Mouse (Mus musculus): Measurements from ENCODE around the gene Gstm4. TPM values are rescaled to one million over a fixed set of nuclear protein-coding genes. Genes with fewer than 3 reads are reported as not detected.
"Not testable (repeated sequence)": the region's sequence is repeated elsewhere in the genome, so short reads cannot be mapped to it uniquely, and the experiment has no call there.

The Gstm4 gene
- polyA plus RNA-seq, 1 experiment from 2014 or later = 16.7 TPM

DNA sequence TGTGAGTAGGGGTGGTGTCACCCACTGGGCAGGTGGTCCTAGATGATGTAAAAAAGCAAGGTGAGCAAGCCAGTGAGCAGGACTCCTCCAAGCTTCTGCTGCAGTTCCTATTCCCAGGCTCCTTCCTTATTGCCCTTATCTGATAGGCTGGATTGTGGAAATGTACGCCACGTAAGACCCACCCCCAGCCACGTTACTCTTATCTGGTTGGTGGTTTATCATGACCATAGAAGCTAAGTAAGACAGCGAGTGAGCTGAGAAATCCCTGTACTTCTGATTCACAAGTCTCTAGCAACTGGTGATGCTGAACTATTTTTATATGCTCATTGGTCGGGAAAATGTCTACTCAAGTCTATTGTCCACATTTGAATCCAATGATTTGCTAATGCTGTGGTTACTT lies 18.6 kb downstream of the Gstm4 start:
- Histone ChIP-seq H3K27ac (no peak overlapping the region), H3K9ac (no peak overlapping the region), H3K4me2 (no peak overlapping the region), H3K27me3 (no peaks in the 10 kb centered on the region), H3K4me3 (no peak overlapping the region), H3K4me1 (no peaks in the 10 kb centered on the region), H3K9me3 (no peaks in the 10 kb centered on the region), H3K36me3 (no peaks in the 10 kb centered on the region)
- WGBS = 62% methylated on average over 5 of the region's 5 CpGs
- ATAC-seq (ENCODE audit: borderline replicate concordance, extremely low read depth, low FRiP score, low TSS enrichment) = no peak

DNA sequence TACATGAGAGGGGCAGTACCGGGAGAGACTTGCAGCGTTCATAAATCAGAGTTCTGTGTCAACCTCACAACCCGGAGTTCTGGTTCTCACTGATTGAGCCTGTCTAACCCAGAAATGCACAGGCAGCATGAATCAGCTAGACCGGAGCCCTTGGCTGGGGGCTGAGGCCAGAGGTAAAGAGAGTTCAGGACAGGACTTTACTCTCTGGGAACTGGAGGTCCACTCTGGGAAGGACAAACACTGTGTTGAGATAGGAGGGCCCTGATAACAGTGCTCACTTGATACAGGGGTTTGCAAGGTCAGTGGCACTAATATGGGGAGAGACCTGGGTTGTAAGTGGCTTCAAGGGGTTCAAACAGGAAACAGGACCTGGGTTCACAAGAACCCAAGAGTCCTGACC lies 19.4 kb downstream of the Gstm4 start:
- Histone ChIP-seq H3K4me2 (no peak overlapping the region), H3K36me3 (no peaks in the 10 kb centered on the region), H3K9me3 (no peaks in the 10 kb centered on the region), H3K4me3 (no peak overlapping the region), H3K9ac (no peak overlapping the region), H3K4me1 (no peaks in the 10 kb centered on the region), H3K27ac (no peak overlapping the region), H3K27me3 (no peaks in the 10 kb centered on the region)
- no peak for ATAC-seq (ENCODE audit: borderline replicate concordance, extremely low read depth, low FRiP score, low TSS enrichment)
- WGBS = 55% methylated on average over 4 of the region's 4 CpGs

DNA sequence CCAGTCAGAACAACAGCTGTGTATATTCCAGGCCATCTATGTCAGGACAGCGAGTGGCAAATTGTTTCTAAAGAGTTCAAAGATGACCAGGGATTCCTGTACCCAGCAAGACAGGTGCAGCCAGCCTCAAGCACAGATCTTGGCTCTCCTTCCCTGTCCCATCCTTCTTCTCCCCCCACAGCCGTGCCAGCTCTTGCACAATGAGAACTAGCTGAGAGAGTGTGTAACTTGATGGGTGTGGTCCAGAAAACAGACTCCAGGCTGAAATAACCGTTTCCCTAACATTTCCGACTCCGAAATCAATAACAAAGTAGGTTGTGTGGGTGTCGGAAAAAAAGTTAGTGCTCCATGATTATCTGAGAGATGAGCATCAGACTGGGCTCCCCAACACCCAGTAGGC lies 22.0 kb downstream of the Gstm4 start:
- H3K4me3 ChIP-seq = no peak overlapping the region
- no peaks in the 10 kb centered on the region for H3K9me3 ChIP-seq
- 69% methylated on average over 6 of the region's 6 CpGs for WGBS
- no peak overlapping the region for H3K4me2 ChIP-seq
- H3K36me3 ChIP-seq = no peaks in the 10 kb centered on the region
- peaks cover 5% of the 10 kb centered on the region; the same call in 1 of the 2 replicates for H3K4me1 ChIP-seq
- ATAC-seq (ENCODE audit: borderline replicate concordance, extremely low read depth, low FRiP score, low TSS enrichment) = no peak
- no peak overlapping the region for H3K27ac ChIP-seq
- H3K27me3 ChIP-seq = no peaks in the 10 kb centered on the region
- no peak overlapping the region for H3K9ac ChIP-seq

- not testable (repeated sequence) for H3K4me2 ChIP-seq; H3K9me3 ChIP-seq; H3K4me3 ChIP-seq; ATAC-seq (ENCODE audit: borderline replicate concordance, extremely low read depth, low FRiP score, low TSS enrichment); H3K27me3 ChIP-seq; H3K27ac ChIP-seq; H3K4me1 ChIP-seq; H3K36me3 ChIP-seq; H3K9ac ChIP-seq
- WGBS = 73% methylated on average over 11 of the region's 11 CpGs
Observed at GRCm38 (mm10) chr3:108020351-108021022, 24.2 kb downstream of the Gstm4 start.

- H3K4me1 ChIP-seq; H3K36me3 ChIP-seq; H3K9me3 ChIP-seq; H3K27ac ChIP-seq; H3K9ac ChIP-seq; H3K4me2 ChIP-seq; ATAC-seq (ENCODE audit: borderline replicate concordance, extremely low read depth, low FRiP score, low TSS enrichment); H3K27me3 ChIP-seq; H3K4me3 ChIP-seq: not testable (repeated sequence)
- 61% methylated on average over 3 of the region's 3 CpGs for WGBS
Observed at GRCm38 (mm10) chr3:108019226-108019625, 25.5 kb downstream of the Gstm4 start.

DNA sequence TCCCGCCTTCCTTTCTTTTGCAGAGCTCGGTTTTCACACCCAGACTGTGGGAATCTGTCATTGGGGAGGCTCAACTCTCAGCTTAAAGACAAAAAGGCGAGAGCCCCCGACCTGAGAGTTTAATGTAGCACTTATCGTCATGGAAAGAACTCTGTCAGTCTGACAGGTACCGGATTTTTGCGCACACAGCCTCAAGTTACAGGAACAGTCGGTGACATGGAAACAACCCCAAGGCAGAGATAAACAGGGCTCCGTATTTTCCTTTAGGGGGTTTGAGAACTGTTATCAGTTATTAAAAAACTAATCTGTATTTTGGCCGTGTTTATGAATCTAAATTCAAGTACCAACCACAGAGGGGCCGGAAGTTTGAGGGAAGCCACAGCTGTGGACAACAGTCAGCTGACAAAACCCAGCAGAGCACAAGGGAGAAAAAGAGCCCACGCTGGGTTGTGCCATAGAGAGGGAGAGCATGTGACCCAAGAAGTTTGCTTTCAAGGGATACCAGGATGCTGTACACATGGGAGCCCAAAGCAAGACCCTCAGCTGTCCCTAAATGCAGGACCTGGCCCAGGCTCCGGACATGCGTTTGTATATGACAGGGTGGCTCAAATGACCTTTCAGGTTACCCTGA lies 26.4 kb downstream of the Gstm4 start:
- peak overlapping the region; percentile 77 for H3K4me2 ChIP-seq
- H3K36me3 ChIP-seq = no peaks in the 10 kb centered on the region
- peak overlapping the region; percentile 36 for H3K9ac ChIP-seq
- peak overlapping the region; percentile 92 for H3K27ac ChIP-seq
- 15% methylated on average over 14 of the region's 14 CpGs for WGBS
- ATAC-seq (ENCODE audit: borderline replicate concordance, extremely low read depth, low FRiP score, low TSS enrichment) = peak; percentile 20; the same call in 1 of the 2 replicates
- H3K9me3 ChIP-seq = no peaks in the 10 kb centered on the region
- peaks cover 9% of the 10 kb centered on the region; the same call in 1 of the 2 replicates for H3K4me1 ChIP-seq
- H3K27me3 ChIP-seq = no peaks in the 10 kb centered on the region
- peak overlapping the region; percentile 42 for H3K4me3 ChIP-seq

DNA sequence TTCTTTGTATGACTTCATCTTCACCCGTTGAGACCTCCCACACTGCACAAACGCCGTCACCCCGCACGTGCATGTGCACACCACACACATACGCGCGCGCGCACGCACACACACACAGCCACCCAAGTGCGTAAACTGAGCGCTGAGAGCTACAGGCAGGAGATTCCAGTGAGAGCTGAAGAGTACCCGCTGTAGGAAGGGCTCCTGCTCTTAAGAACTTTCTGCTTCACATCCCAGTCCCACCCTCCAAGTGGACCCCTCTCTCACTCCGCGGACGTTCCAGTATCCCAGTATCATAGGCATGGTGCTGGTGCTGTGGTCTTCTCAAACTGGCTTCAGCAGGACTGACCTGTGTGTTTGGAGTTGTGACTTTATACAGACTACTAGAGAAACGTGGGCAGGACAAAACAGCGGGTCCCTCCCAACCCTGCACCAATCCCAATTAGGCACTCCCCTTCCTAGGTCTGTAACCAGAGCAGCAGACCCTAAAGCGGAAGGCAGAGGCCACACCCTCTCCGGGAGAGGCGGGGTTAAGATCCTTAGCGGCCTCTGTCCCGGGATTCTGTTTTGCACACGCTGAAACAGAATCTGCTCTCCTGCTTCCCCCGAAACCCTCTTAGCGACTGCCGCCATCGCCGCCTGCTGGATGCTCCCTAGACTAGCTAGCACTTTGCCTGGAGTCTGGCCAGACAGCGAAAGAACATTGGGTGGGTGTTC lies 27.1 kb downstream of the Gstm4 start, which contains the start of gene Gstm1:
Gene Gstm1, minus strand, starts transcription at position 501 of the 717 bp plus-strand sequence.
- peak within 1 kb of the TSS; percentile 92 for H3K27ac ChIP-seq
- H3K9me3 ChIP-seq = no peaks in the 10 kb centered on the region
- no peaks in the 10 kb centered on the region for H3K27me3 ChIP-seq
- no peaks in the 10 kb centered on the region for H3K36me3 ChIP-seq
- peak within 1 kb of the TSS; percentile 77 for H3K4me2 ChIP-seq
- H3K4me3 ChIP-seq = peak within 1 kb of the TSS; percentile 42
- H3K4me1 ChIP-seq = peaks cover 9% of the 10 kb centered on the region; the same call in 1 of the 2 replicates
- peak; percentile 99 for ATAC-seq (ENCODE audit: borderline replicate concordance, extremely low read depth, low FRiP score, low TSS enrichment)
- H3K9ac ChIP-seq = peak within 1 kb of the TSS; percentile 36
- WGBS = under 1% methylated on average over 31 of the region's 31 CpGs

- H3K4me3 ChIP-seq; H3K4me2 ChIP-seq; H3K27me3 ChIP-seq; H3K36me3 ChIP-seq; H3K9ac ChIP-seq; H3K27ac ChIP-seq; H3K9me3 ChIP-seq; ATAC-seq (ENCODE audit: borderline replicate concordance, extremely low read depth, low FRiP score, low TSS enrichment); H3K4me1 ChIP-seq: not testable (repeated sequence)
- 80% methylated on average over 5 of the region's 5 CpGs for WGBS
Observed at GRCm38 (mm10) chr3:108016468-108016867, 28.2 kb downstream of the Gstm4 start.

DNA sequence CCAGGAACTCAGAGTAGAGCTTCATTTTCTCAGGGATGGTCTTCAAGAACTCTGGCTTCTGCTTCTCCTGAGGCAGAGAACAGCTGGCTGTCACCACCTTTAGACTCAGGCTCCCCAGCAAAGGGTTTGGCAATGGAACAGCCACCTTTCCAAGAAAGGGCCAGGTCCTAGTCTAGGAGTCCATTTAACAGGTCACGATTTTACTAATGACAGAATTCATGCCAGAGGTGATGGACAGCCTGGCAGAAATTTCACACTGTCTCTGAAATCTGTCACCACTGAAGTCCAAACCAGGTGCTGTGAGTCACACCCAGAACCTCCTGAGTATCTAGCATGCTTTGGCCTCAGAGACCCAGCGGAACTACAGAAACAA lies 29.7 kb downstream of the Gstm4 start:
- H3K9me3 ChIP-seq = no peaks in the 10 kb centered on the region
- H3K9ac ChIP-seq = no peak overlapping the region; the same call in 1 of the 2 replicates
- H3K27ac ChIP-seq = no peak overlapping the region
- H3K27me3 ChIP-seq = no peaks in the 10 kb centered on the region
- H3K4me2 ChIP-seq = no peak overlapping the region
- H3K36me3 ChIP-seq = no peaks in the 10 kb centered on the region
- H3K4me3 ChIP-seq = no peak overlapping the region
- peaks cover 9% of the 10 kb centered on the region; the same call in 1 of the 2 replicates for H3K4me1 ChIP-seq
- ATAC-seq (ENCODE audit: borderline replicate concordance, extremely low read depth, low FRiP score, low TSS enrichment) = no peak
- WGBS = 89% methylated on average over 2 of the region's 2 CpGs

DNA sequence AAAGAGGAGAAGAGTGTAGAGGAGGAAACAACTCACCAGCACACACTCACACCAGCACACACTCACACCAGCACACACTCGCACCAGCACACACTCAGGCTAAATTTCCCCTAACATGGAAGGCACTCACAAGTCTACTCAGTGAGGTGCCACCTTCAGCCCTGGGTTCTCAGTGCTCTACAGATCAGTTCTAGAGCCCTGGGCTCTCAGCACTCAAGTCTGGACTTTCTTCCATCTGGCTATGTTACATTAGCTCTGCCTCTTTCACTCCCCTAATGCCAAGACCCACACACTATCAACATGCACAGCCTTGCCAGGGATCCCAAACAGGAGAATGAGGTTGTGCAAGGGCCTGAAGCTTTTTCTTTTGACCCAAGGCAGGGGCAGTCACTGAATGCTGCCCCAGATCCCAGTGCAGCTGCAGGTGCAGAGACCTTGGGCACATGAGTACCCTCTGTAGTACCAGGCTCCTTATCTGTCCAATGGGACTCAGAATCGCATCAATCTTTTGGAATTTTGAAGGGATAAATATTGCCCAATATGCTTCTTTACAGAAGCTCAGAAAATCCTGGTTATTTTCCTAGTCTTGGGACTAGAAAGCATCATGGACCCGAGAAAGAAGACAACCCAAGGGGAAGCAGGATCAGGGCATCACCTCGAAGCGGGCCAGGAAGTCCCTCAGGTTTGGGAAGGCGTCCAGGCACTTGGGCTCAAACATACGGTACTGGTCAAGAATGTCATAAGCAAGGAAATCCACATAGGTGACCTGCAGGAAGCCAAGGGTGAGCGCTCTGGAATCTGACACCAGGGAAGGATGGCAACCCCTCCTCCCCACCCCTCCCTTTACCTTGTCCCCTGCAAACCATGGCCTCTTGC lies 30.4 kb downstream of the Gstm4 start:
- WGBS = 66% methylated on average over 7 of the region's 8 CpGs
- Histone ChIP-seq H3K36me3 (no peaks in the 10 kb centered on the region), H3K4me2 (no peak overlapping the region), H3K4me3 (no peak overlapping the region), H3K27me3 (no peaks in the 10 kb centered on the region), H3K4me1 (peaks cover 9% of the 10 kb centered on the region; the same call in 1 of the 2 replicates), H3K9me3 (no peaks in the 10 kb centered on the region), H3K27ac (no peak overlapping the region), H3K9ac (no peak overlapping the region)
- ATAC-seq (ENCODE audit: borderline replicate concordance, extremely low read depth, low FRiP score, low TSS enrichment) = no peak

DNA sequence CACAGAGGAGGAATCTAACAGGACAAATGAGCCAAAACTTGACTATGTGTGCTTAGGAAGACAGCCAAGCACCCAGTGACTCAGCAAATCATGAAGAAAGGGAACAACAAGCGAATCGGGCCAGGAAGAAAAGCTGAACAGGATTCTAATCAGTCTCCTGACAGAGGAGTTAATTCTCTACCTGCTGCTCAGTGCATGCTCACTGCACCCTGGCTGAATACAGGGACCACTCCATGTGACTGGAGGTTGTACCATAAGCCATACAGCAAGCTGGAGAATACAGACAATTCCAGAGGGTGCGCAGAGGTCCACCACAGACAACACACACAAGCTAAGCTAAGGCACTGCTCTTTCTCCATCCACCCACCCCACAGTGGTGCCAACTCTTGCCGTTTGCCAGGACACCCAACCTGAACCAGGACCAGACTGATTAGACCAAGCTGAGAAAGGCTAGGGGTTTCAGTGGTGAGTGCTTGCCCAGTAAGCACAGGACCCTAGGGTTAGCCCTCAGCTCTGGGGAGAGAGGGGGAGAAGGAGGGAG lies 31.3 kb downstream of the Gstm4 start:
- H3K27ac ChIP-seq = no peak overlapping the region
- H3K36me3 ChIP-seq = no peaks in the 10 kb centered on the region
- H3K4me3 ChIP-seq = no peak overlapping the region
- no peak overlapping the region for H3K9ac ChIP-seq
- H3K4me2 ChIP-seq = no peak overlapping the region
- peaks cover 6% of the 10 kb centered on the region; the same call in 1 of the 2 replicates for H3K4me1 ChIP-seq
- WGBS = 68% methylated on average over 4 of the region's 4 CpGs
- no peaks in the 10 kb centered on the region for H3K9me3 ChIP-seq
- no peak for ATAC-seq (ENCODE audit: borderline replicate concordance, extremely low read depth, low FRiP score, low TSS enrichment)
- no peaks in the 10 kb centered on the region for H3K27me3 ChIP-seq
